Mouse (Mus musculus): Measurements from ENCODE around the gene Rabgap1l. TPM values are rescaled to one million over a fixed set of nuclear protein-coding genes. Genes with fewer than 3 reads are reported as not detected.
A peak's percentile ranks its signal among the peaks of the same experiment; 100 is the strongest.

The Rabgap1l gene
- polyA plus RNA-seq, 1 experiment from 2014 or later: 24.0 TPM

- no peak overlapping the region for H3K9ac ChIP-seq
- no peaks in the 10 kb centered on the region for H3K4me1 ChIP-seq
- H3K27ac ChIP-seq: no peak overlapping the region
- no peaks in the 10 kb centered on the region for H3K27me3 ChIP-seq (replicated peaks)
- no peaks in the 10 kb centered on the region for H3K36me3 ChIP-seq
- no peak overlapping the region for H3K4me3 ChIP-seq (replicated peaks)
- H3K9me3 ChIP-seq: no peaks in the 10 kb centered on the region
- no peak overlapping the region for H3K4me2 ChIP-seq
- no peak for ATAC-seq (ENCODE audit: insufficient read depth, low FRiP score, low read depth)
- 46% methylated on average over 2 of the region's 2 CpGs for WGBS
Measured at GRCm38 (mm10) chr1:160805268-160805667, 12.3 kb upstream of the Rabgap1l start.

GRCm38 (mm10) chr1:160799972-160800371, 7.0 kb upstream of the Rabgap1l start:
- no peaks in the 10 kb centered on the region for H3K36me3 ChIP-seq
- no peak for ATAC-seq (ENCODE audit: insufficient read depth, low FRiP score, low read depth)

GRCm38 (mm10) chr1:160795016-160795415, 2.0 kb upstream of the Rabgap1l start:
- no peak overlapping the region for H3K4me3 ChIP-seq (replicated peaks)
- no peaks in the 10 kb centered on the region for H3K27me3 ChIP-seq (replicated peaks)
- H3K36me3 ChIP-seq: no peaks in the 10 kb centered on the region
- no peak for ATAC-seq (ENCODE audit: insufficient read depth, low FRiP score, low read depth)
- H3K4me2 ChIP-seq: no peak overlapping the region
- no peak overlapping the region for H3K27ac ChIP-seq
- H3K4me1 ChIP-seq: no peaks in the 10 kb centered on the region
- no peak overlapping the region for H3K9ac ChIP-seq
- no peaks in the 10 kb centered on the region for H3K9me3 ChIP-seq
- 72% methylated on average over 2 of the region's 2 CpGs for WGBS

More at GRCm38 (mm10) chr1:160799972-160800371, 7.0 kb upstream of the Rabgap1l start:
- Histone ChIP-seq H3K27me3 (replicated peaks) (no peaks in the 10 kb centered on the region), H3K4me1 (no peaks in the 10 kb centered on the region), H3K4me2 (no peak overlapping the region), H3K9me3 (no peaks in the 10 kb centered on the region), H3K9ac (no peak overlapping the region), H3K27ac (no peak overlapping the region), H3K4me3 (replicated peaks) (no peak overlapping the region)
- 84% methylated on average over 3 of the region's 3 CpGs for WGBS

- WGBS: 64% methylated on average over 13 of the region's 13 CpGs
- Histone ChIP-seq H3K27ac (no peak overlapping the region), H3K36me3 (no peaks in the 10 kb centered on the region), H3K9me3 (no peaks in the 10 kb centered on the region), H3K27me3 (replicated peaks) (no peaks in the 10 kb centered on the region), H3K4me2 (no peak overlapping the region), H3K4me1 (no peaks in the 10 kb centered on the region), H3K9ac (no peak overlapping the region), H3K4me3 (replicated peaks) (no peak overlapping the region)
- ATAC-seq (ENCODE audit: insufficient read depth, low FRiP score, low read depth): peak; percentile 66; the same call in 1 of the 2 replicates
Measured at GRCm38 (mm10) chr1:160793791-160794757, 1.1 kb upstream of the Rabgap1l start.

GRCm38 (mm10) chr1:160792156-160792685, 790 bp downstream of the Rabgap1l start:
- Histone ChIP-seq H3K9ac (peak overlapping the region; percentile 62), H3K27ac (peak overlapping the region; percentile 70), H3K4me3 (replicated peaks) (peak overlapping the region; percentile 97), H3K4me1 (no peaks in the 10 kb centered on the region), H3K36me3 (no peaks in the 10 kb centered on the region), H3K27me3 (replicated peaks) (no peaks in the 10 kb centered on the region), H3K4me2 (peak overlapping the region; percentile 92), H3K9me3 (no peaks in the 10 kb centered on the region)
- 2% methylated on average over 43 of the region's 51 CpGs for WGBS
- peak; percentile 47; the same call in 1 of the 2 replicates for ATAC-seq (ENCODE audit: insufficient read depth, low FRiP score, low read depth)

GRCm38 (mm10) chr1:160791381-160792155, 1.4 kb downstream of the Rabgap1l start:
- Histone ChIP-seq H3K4me2 (peak overlapping the region; percentile 92), H3K27me3 (replicated peaks) (no peaks in the 10 kb centered on the region), H3K4me3 (replicated peaks) (peak overlapping the region; percentile 97), H3K9me3 (no peaks in the 10 kb centered on the region), H3K27ac (0 out of 2 replicates have a peak overlapping the region, but pooled peaks have one; percentile 70), H3K4me1 (no peaks in the 10 kb centered on the region), H3K9ac (peak overlapping the region; percentile 62; the same call in 1 of the 2 replicates), H3K36me3 (no peaks in the 10 kb centered on the region)
- ATAC-seq (ENCODE audit: insufficient read depth, low FRiP score, low read depth): no peak
- WGBS: 5% methylated on average over 20 of the region's 20 CpGs

GRCm38 (mm10) chr1:160790630-160791029, 2.4 kb downstream of the Rabgap1l start:
- no peaks in the 10 kb centered on the region for H3K36me3 ChIP-seq
- no peaks in the 10 kb centered on the region for H3K27me3 ChIP-seq (replicated peaks)
- H3K27ac ChIP-seq: no peak overlapping the region
- no peak for ATAC-seq (ENCODE audit: insufficient read depth, low FRiP score, low read depth)
- H3K9ac ChIP-seq: no peak overlapping the region
- no peaks in the 10 kb centered on the region for H3K4me1 ChIP-seq
- H3K4me2 ChIP-seq: no peak overlapping the region
- no peaks in the 10 kb centered on the region for H3K9me3 ChIP-seq
- no peak overlapping the region for H3K4me3 ChIP-seq (replicated peaks)

GRCm38 (mm10) chr1:160789876-160790275, 3.1 kb downstream of the Rabgap1l start:
- WGBS: 86% methylated on average over 3 of the region's 3 CpGs
- no peak overlapping the region for H3K27ac ChIP-seq
- no peaks in the 10 kb centered on the region for H3K27me3 ChIP-seq (replicated peaks)
- H3K4me1 ChIP-seq: no peaks in the 10 kb centered on the region
- H3K9me3 ChIP-seq: no peaks in the 10 kb centered on the region
- H3K9ac ChIP-seq: no peak overlapping the region
- no peak for ATAC-seq (ENCODE audit: insufficient read depth, low FRiP score, low read depth)
- H3K4me2 ChIP-seq: no peak overlapping the region
- no peak overlapping the region for H3K4me3 ChIP-seq (replicated peaks)
- no peaks in the 10 kb centered on the region for H3K36me3 ChIP-seq

GRCm38 (mm10) chr1:160787926-160788325, 5.1 kb downstream of the Rabgap1l start:
- no peak overlapping the region for H3K4me2 ChIP-seq
- H3K27me3 ChIP-seq (replicated peaks): no peaks in the 10 kb centered on the region
- no peak overlapping the region for H3K4me3 ChIP-seq (replicated peaks)
- no peaks in the 10 kb centered on the region for H3K36me3 ChIP-seq
- H3K27ac ChIP-seq: no peak overlapping the region
- no peak overlapping the region for H3K9ac ChIP-seq
- WGBS: 71% methylated on average over 1 of the region's 1 CpGs
- ATAC-seq (ENCODE audit: insufficient read depth, low FRiP score, low read depth): no peak
- no peaks in the 10 kb centered on the region for H3K4me1 ChIP-seq
- no peaks in the 10 kb centered on the region for H3K9me3 ChIP-seq

- no peak overlapping the region for H3K9ac ChIP-seq
- 67% methylated on average over 3 of the region's 3 CpGs for WGBS
- H3K4me1 ChIP-seq: no peaks in the 10 kb centered on the region
- no peaks in the 10 kb centered on the region for H3K36me3 ChIP-seq
- ATAC-seq (ENCODE audit: insufficient read depth, low FRiP score, low read depth): no peak
- no peak overlapping the region for H3K4me3 ChIP-seq (replicated peaks)
- no peak overlapping the region for H3K4me2 ChIP-seq
- no peaks in the 10 kb centered on the region for H3K9me3 ChIP-seq
- no peaks in the 10 kb centered on the region for H3K27me3 ChIP-seq (replicated peaks)
- H3K27ac ChIP-seq: no peak overlapping the region
Measured at GRCm38 (mm10) chr1:160787164-160787563, 5.8 kb downstream of the Rabgap1l start.

- no peak overlapping the region for H3K9ac ChIP-seq
- no peaks in the 10 kb centered on the region for H3K9me3 ChIP-seq
- no peaks in the 10 kb centered on the region for H3K36me3 ChIP-seq
- no peaks in the 10 kb centered on the region for H3K4me1 ChIP-seq
- H3K4me3 ChIP-seq (replicated peaks): no peak overlapping the region
- WGBS: 82% methylated on average over 3 of the region's 3 CpGs
- no peaks in the 10 kb centered on the region for H3K27me3 ChIP-seq (replicated peaks)
- H3K4me2 ChIP-seq: no peak overlapping the region
- ATAC-seq (ENCODE audit: insufficient read depth, low FRiP score, low read depth): no peak
- no peak overlapping the region for H3K27ac ChIP-seq
Measured at GRCm38 (mm10) chr1:160786571-160786970, 6.4 kb downstream of the Rabgap1l start.
